Mouse (Mus musculus) mesoderm, embryonic 11.5 days (tissue): ENCODE results near the gene Il13.

Source experiments
- DNase-seq: peaks from one replicate; pipeline ENCODE4 v3.0.0-alpha.2; 2012; ENCODE audit warnings: low read depth, low spot score

Il13 gene

DNA sequence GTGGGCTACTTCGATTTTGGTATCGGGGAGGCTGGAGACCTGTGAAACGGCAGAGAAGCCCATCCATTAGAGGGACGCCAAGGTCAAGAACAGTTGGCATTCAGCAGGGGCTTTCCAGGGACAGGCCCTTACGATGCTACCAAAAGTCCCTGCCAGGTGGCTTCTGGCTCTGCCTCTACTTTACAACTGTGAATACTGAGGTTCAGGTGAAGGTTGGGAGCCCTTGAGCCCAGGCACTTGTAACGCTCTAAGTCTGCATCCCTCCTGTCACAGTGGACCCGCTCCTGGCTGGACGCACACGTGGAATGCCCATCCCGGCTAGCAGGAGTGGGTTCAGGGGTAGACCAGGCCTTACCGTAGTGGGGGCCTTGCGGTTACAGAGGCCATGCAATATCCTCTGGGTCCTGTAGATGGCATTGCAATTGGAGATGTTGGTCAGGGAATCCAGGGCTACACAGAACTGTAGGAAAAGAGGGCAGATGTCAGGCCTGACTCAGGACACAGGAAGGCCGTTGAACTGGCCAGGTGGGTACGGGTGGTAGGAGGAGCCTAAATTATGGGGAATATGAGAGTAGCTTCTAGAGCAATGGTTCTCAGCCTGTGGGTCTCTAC is 2.3 kb downstream of the Il13 start:
- peak; percentile 23 for DNase-seq

DNA sequence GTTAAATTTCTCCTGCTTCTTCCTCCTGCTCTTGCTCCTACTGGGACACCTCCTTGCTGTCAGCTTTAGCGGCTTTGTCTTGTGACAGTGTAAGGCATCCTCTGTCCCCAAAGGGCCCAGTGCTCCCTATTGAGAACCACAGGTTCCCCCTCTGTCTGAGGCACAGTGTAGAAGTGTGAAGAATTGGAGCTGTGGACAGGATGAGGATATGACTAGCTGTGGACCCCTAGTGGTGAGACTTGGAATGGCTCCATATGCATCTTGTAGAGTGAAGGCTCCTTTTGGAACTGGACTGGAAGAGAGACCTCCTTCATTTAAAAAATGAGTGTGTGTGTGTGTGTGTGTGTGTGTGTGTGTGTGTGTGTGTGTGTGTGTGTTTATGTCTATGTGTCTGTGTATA is 6.6 kb downstream of the Il13 start:
- peak; percentile 88 for DNase-seq

DNA sequence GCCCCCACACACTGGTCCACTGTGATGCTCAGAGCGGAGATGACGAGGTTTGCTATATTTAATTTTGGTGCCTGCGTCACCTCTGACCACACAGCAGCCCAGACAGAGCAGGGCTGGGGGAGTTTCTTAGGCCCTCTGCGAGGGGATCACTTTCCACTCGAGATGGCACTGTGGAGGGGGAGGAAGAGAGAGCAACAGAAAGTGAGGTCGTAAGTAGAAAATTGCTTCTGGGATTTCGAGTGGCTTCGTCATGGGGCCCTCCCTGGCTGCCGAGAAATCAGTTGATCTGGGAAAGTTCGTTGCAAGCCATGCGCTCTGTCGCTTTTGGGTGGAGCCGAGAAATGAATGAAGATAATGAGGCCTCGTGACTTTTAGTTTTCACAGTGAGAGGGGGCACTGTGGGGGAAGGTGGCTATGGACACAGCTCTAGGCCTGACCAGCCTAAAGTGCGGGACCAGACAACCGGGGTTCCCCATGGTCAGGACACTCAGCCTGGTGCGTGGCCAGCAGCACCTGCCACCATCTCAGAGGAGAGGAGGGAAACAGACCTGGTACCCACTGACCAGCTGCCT is 7.6 kb downstream of the Il13 start:
- DNase-seq = no peak

DNA sequence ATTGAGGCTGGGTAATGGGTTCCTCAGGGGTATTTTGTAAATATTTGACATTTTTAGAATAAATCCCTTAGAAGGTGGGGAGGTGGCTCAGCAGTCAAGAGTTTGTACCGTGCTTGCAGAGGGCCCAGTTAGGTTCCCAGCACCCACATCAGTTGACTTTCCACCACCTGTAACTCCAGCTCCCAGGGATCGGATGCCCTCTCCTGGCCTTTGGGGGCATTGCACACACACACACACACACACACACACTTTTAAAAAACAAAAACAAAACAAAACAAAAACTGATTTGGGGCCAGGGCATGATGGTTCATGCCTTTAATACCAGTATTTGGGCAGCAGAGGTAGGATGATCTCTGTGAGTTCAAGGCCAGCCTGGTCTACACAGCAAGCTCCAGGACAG is 10.4 kb downstream of the Il13 start:
- DNase-seq = no peak

DNA sequence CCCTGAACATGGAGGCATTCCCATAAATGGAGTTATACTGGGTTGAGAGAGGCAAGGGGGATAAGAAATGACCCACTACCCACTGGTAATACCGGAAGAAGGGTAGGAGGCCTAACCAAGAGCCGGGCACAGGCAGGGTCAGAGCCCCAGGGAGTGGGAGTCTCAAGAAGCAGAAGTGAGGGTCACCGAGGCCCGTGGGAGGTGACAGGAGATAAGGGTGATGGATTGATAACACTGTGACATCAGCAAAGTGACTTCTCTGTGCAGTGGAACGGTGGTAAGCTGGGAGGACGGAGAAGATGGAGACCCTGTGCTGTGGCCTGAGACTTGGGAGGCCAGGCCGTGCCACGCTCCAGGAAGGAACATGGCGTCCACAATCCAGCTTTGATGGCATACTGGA is 10.9 kb downstream of the Il13 start:
- no peak for DNase-seq

DNA sequence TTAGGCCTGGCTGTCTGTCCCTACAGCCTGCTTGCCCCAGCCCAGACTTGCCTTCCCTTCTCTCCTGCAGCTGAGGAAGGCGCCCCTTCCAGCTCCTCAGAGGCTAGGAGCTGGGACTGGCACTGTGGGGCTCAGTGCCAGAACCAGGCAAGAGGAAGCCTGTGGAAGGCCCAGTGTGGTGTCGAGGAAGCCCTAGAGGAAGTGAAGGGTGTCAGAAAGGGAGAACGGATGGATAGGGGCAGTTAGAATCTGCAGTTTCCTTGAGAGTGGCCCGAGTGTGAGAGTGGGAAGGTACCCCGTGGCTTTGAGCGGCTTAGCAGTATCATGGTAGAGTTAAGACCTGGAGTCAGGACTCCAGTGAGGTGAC is 12.1 kb downstream of the Il13 start:
- DNase-seq = no peak

DNA sequence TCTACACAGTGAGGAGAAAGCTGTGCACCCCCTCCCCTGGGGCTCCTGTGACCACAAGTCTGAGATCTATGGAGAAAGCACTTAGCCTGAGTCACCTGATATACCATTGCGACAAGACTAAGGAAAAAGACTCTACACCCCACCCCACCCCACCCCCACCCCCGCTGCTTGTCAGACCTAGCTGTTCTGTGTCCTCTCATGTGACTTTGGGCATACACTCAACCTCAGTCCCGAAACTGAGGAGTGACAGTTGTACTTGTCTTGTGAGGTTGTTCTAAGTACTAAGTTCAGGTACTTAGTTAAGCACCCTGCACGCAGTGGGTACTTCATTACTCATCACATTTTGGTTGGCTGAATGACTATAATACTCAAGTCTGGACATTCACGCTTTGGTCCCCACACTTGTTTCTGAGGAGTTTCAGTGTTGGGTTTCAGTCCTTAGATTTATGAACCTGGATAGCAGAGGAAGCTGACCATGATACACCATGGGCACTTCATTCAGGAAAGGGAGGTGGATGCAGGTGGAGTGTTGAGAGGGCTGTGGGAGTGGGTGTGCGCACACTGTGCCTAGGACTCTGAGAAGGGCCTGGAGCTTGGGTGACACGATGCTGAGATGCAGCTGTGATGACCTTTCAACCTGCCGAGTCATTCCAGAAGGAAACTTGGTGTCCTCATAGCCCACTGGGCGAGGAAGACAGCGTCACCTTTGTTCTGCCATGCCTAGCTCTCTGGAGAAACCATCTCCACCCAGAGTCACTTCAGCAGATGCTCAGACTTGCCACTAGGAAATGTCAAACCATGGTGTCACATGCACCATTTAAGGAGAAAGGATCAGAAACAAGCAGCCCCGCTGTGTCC is 12.7 kb downstream of the Il13 start:
- no peak for DNase-seq

DNA sequence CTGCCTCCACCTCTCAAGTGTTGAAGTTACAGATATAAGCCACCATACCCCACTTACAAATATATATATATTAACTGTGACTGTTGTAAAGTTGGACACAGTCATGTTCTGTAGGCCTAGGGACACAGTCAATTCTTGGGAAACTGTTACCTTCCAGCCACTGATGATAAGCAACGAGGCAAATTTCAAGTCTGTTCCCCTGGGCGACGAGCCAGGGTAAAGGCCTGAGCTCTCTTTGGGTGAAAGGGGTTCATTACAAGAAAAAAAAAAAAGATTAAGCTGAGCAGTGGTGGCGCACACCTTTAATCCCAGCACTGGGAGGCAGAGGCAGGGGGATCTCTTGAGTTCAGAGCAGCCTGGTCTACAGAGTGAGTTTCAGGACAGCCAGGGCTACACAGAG is 14.4 kb downstream of the Il13 start:
- DNase-seq = no peak

DNA sequence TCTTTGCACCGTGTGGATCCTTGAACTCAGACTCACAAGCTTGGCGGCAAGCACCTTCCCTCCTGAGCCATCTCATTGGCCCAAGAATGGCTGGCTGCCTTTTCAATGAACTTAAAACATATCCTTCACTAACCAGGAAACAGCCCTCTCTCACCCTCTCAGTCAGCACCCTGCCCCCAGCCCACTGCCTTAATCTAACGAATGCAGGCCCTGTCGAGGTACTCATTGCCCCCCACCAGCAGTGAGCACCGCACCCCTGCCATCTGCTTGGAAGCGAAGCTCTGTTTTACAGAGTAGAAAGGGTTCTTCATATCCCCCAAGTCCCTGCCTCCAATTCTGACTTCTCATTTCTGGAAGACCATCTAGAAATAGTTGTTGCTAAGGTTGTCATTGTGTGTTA is 15.1 kb downstream of the Il13 start:
- DNase-seq = no peak

DNA sequence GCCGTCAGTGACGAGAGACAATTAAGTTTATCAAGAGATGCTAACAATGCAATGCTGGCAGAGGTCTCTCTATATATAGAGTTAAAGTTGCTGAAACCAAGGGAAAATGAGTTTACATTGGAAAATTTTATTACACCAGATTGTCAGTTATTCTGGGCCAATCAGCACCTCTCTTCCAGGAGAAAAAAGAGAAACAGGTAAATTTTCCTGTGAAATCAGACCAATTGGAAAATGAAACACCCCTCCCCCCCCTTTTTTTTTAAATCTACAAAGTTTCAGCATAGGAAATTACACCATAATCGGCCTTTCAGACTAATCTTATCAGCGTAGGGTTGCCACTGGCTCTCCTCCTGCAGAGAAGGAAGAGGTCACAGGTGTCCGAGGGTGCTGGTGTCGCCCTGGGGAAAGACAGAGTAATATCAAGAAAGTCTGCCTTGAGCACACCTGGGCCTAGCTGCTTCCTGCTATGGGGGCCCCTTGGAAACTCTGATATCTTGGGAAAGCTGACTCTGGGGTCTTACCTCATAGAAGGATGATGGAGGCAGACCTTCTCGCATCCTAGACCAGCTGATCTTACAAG is 15.8 kb downstream of the Il13 start, which contains the start of gene Il4:
TSS of gene Il4 (minus strand) at position 51 of the 580 bp plus-strand sequence.
- DNase-seq = no peak

DNA sequence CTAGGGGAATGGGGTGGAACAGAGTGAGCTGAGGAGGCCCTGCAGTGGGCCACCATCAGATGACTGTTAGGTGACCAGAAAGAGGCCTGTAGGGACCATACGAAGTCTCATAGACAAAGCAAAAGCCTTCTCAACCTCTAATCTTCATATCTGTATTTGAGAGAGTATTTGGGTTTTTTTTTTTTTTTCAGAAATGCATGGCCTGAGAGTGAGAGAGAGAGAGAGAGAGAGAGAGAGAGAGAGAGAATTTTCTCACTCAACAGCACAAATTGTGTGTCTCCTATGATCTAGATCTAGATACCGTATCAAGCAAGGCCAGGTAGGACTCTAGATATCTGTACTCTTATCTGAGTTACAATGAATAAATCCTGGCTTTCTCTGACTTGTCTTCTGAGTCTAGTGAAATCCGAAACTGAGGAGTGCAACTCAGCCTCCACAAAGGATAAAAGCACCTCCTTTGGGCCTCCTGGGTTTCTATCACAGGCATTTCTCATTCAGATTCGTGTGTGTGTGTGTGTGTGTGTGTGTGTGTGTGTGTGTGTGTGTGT is 16.9 kb downstream of the Il13 start:
- no peak for DNase-seq

DNA sequence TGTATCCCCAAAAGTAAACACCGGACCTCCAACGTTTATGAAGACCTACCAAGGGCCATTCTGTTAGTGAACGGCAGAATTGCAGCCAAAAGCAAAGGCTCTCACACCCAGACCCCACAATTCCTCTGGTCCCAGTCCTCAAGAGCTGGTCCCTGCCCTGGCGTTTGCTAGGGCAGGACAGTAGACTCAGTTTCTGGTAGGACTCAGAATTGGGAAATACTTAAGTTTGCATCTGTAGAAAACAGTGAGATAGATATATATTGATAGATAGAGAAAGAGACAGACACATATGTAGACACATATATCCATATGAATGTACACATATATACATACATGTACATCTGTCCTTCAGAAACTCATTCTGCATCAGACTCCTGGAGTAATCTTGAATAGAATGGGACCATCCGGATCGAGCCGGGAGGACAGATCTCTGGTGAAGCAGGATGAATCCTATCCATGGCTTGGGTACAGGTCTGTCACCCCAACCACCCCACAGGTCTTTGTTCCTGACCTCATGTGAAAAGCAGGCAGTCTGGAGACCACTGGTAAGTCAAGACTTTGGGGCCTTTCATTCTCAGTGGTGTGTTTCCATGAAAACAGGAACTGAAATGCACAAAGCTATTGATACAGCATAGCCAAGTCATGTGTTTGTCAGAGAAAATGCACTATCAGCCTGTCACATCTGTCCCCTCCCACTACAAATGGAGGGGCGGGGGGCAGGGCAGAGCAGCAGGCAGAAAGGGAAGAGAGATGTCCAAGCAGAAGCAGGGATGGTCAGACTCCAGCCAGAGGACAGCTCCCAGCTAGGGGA is 17.5 kb downstream of the Il13 start:
- DNase-seq = no peak

DNA sequence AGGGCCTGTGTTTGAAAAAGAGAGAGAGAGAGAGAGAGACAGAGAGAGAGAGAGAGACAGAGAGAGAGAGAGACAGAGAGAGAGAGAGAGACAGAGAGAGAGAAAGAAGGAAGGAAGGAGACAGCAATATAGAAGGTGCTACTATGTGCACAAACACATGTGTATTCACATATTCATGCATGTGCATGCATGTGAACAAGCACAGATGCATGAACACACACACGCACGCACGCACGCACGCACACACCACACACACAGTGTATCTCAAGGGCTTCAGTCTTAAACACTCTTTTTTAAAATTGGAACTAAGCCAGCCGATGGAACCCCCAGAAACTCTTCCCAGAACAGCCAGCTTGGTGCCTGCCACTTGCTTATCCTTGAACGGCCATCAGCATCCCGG is 18.9 kb downstream of the Il13 start:
- no peak for DNase-seq

DNA sequence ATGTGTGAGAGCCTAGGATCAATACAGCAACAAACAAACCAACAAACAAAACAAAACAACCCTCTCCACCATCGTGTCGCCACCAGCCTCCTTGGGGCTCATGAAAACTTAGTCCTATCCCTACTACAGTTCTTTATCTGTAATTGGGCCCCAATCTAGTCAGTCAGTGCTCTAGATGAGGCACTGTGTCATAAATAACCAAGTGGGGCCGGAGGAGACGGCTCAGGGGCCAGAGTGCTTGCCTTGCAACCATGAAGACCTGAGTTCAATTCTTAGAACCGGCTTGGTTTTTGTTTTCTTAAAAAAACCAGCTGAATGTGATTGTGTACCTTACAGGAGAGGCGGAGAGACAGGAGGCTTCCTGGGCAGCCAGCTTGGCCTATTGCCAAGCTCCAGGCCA is 19.3 kb downstream of the Il13 start:
- DNase-seq = no peak

DNA sequence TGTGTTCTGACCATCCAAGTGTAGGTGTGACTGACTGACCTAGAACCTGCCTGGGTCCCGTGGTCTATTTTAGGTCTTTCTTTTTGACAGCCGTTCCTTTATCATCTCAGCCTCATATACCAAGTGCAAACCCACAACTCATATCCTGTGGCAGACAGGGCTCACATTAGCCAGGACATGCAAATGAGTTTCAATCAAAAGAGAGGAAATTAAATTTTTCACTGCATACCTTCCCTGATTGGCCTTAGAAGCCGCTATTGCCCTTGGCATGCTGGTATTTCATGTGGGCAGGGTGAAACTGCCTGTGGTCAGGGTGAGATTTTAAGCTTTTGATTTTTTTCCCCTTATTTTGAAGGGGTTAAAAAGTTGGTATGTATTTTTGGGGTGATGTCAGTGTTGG is 24.8 kb downstream of the Il13 start:
- DNase-seq = no peak

DNA sequence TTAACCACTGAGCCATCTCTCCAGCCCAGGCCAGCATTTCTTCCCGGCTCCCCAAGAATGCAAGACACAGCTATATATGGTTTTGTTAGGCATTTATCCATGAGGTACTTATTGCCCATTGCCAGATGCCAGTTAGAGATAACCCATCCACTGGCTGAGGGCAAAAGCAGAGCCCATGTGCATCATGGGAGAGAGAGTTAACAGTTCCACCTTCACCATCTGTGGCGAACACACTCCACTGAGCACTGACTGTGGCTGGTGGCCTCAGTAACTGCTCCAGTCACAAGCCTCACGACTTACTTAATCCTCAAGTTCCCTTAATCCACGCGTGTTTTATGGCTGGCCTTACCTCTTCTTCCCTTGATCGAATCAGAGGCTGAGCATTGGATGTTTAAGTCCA is 25.3 kb downstream of the Il13 start:
- no peak for DNase-seq

DNA sequence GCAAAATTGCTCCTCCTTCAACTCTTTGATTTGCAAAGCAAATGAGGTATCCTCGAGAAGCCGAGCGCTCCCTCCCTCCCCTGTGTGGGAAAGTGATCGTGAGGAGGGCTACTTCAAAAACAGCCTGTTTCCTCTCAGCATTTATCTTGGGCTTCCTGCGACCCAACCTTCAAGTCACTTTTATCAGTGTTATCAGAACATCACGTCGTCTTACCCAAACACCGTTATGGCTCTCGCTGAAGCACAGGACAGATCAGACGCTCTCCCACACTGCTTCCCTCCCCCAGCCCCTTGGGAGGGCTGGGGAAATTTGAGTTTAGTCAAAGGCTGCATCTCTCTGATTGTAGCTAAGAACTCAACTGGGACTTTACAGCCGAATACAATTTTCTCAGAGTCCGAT is 28.9 kb downstream of the Il13 start:
- DNase-seq = no peak

DNA sequence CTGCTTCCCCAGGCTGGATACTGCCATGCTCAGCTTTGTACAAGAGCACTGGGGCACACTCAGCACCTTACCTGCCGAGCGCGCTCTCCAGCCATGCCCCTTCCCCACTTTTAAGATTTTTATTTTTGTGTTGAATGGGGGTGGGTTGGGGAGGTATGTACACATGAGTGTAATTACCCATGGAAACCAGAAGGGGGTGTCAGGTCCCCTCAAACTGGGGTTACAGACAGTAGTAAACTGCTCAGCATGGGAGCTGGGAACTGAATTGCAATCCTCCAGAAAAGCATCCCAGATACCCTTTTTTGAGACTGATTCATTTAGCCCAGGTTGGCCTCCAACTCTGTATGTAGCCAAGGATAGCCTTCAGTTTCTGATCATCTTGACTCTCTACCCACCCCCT is 29.5 kb downstream of the Il13 start:
- DNase-seq = no peak

DNA sequence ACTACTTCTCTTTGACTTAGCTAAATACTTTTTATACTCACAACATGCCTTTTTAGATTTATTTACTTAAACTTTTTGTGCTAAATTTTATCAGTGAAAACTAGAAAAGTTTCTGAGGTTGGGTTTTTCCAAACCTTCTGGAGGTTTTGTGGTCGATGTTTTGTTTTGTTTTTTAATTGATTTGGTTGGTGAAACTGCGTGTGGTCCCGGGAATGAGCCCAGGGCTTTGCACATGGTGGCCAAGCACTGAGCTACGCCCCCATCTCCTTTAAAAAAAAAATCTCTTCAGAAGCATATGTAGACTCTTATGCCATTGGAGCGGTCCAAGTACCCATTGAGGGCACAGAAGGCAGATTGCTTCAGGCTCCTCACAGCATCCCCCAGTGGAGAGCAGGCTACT is 43.4 kb downstream of the Il13 start:
- DNase-seq = no peak

DNA sequence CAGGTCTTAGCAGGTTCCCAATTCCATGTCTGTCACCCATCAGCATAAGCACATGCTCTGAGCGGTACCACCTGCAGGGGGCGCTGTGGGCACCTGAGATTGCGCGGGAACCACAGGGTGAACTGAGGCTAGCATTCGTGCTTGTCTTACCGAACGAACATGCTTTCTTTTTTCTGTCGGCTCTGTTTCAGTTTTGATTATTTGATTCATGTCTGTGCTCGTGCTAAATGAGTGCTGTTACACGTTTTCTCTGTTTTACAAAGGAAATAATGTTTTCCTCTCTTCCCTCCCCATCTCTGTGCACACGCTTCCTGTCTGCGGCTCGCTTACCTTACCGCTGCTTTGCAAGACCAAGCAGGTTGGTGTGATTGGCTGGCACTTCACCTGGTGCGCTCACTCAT is 44.1 kb downstream of the Il13 start:
- DNase-seq = peak; percentile 53

DNA sequence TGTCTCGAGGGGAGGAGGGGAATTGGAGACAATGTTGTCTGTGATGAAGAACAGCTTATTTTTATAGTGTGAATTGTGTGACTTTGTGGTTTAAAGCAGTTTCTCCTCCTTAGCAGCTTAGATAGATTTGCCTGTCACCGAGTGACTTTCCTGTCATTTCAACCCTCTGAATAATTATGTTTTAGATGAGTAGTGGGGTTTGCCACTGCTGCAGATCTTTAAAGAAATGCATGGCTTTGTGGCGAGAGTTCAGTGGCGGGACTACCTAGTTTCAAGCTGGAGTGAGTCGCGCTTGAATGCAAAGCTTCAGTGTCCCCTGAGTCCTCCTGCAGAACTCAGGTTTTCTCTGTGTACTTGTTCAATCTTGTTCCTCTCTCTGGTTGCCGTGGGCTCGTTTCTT is 46.2 kb downstream of the Il13 start:
- DNase-seq = no peak

DNA sequence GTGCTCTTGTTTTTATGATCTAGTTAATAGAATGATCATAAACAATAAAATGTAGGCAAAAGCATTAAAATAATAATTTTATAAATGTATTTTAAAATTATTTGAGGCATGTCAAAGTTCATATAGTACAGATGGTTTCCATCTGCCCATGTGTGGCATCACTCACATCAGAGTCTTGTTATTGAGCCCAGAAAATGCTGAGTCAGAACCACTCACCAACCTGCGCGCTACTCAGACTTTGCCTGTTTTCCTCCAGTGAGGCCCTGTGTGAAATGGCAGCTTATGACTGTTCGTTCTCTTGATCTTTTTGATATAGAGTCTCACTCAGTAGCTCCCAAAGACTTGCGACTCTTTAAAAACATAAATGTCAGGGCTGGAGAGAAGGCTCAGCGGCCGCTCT is 49.0 kb downstream of the Il13 start:
- no peak for DNase-seq
